Mouse (Mus musculus): ENCODE measurements at regions not wholly inside any gene's neighbourhood (a gene's known extent, or its start where the extent isn't known, plus 50 kb on each side); places are given as distances from the start of the nearest gene placed in this dataset.

DNA sequence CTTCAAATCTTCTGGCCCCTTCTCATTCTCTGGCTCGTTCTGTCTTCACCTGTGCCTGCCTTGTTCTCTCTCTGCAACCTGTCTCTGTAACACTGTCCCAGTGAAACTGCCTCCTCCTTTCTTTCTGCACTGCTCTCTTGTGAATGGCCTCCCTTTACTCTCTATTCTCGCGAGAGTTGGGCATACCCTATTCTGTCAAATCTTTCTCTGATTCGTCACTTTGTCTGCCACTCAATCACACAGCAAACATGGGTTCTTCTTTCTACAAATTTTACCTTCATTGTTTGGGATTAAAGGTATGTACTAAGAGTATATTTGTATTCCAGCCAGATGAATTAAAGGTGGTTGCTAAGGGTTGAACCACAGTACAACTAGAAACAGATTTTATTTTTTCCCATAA is 54.6 kb upstream of the Slc6a6 start:
- H3K4me3 ChIP-seq (ENCODE audit: insufficient read depth, poor library complexity, severe bottlenecking), result no peak overlapping the region
- TF ChIP-seq CEBPB (IDR thresholded peaks at IDR 0.05; ENCODE audit: low read depth) (no peak), FOSL1 (IDR thresholded peaks at IDR 0.05; ENCODE audit: insufficient read depth, low read length, poor library complexity, severe bottlenecking) (no peak), MAX (IDR thresholded peaks at IDR 0.05) (no peak), MYOD1 (IDR thresholded peaks at IDR 0.05; ENCODE audit: control insufficient read depth, insufficient read length, low read depth) (no peak), CTCF (IDR thresholded peaks at IDR 0.05; ENCODE audit: control insufficient read depth, insufficient read depth, insufficient read length) (no peak), MYOG (IDR thresholded peaks at IDR 0.05; ENCODE audit: control insufficient read depth, extremely low read depth, insufficient read length) (no peak), USF1 (IDR thresholded peaks at IDR 0.05; ENCODE audit: low read depth) (no peak)
- no peaks in the 10 kb centered on the region for H3K27me3 ChIP-seq (ENCODE audit: control insufficient read depth, insufficient read depth, insufficient read length)
- no peaks in the 10 kb centered on the region for H3K36me3 ChIP-seq (ENCODE audit: control insufficient read depth, insufficient read depth)
- no peaks in the 10 kb centered on the region for H3K79me3 ChIP-seq (ENCODE audit: low read depth)
- no peaks in the 10 kb centered on the region for H3K79me2 ChIP-seq (ENCODE audit: control insufficient read depth, insufficient read depth)
- H3ac ChIP-seq (ENCODE audit: control insufficient read depth, insufficient read length, low read depth), result no peak overlapping the region

DNA sequence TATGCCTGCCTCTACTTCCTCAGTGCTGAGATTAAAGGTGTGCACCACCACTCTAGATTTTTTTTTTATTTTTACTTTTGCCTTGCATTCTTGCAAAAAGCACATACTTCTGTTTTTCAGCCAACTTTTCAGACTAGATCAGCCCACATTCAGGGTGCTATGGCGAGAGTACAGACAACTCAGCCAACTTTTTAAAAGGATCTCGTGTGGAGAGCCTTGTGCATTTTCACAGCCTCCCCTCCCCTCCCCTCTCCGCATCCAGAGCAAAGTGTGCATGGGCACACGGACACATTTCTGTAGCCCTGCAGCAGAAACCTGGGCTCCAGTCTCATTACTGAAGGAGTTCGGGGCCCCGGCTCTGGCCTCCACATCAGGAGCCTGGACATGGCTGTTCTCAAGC is 52.6 kb upstream of the Slc6a6 start:
- TF ChIP-seq MAX (IDR thresholded peaks at IDR 0.05) (no peak), CTCF (IDR thresholded peaks at IDR 0.05; ENCODE audit: control insufficient read depth, insufficient read depth, insufficient read length) (no peak), USF1 (IDR thresholded peaks at IDR 0.05; ENCODE audit: low read depth) (no peak), MYOG (IDR thresholded peaks at IDR 0.05; ENCODE audit: control insufficient read depth, extremely low read depth, insufficient read length) (no peak), CEBPB (IDR thresholded peaks at IDR 0.05; ENCODE audit: low read depth) (no peak), FOSL1 (IDR thresholded peaks at IDR 0.05; ENCODE audit: insufficient read depth, low read length, poor library complexity, severe bottlenecking) (no peak), MYOD1 (IDR thresholded peaks at IDR 0.05; ENCODE audit: control insufficient read depth, insufficient read length, low read depth) (no peak)
- H3K79me3 ChIP-seq (ENCODE audit: low read depth), result no peaks in the 10 kb centered on the region
- no peaks in the 10 kb centered on the region for H3K36me3 ChIP-seq (ENCODE audit: control insufficient read depth, insufficient read depth)
- H3K4me3 ChIP-seq (ENCODE audit: insufficient read depth, poor library complexity, severe bottlenecking), result no peak overlapping the region
- H3K27me3 ChIP-seq (ENCODE audit: control insufficient read depth, insufficient read depth, insufficient read length), result no peaks in the 10 kb centered on the region
- H3K79me2 ChIP-seq (ENCODE audit: control insufficient read depth, insufficient read depth), result no peaks in the 10 kb centered on the region
- H3ac ChIP-seq (ENCODE audit: control insufficient read depth, insufficient read length, low read depth), result no peak overlapping the region
